Comparison of ENCODE assay signal across 20 mouse cellular contexts in the genomic region with DNA sequence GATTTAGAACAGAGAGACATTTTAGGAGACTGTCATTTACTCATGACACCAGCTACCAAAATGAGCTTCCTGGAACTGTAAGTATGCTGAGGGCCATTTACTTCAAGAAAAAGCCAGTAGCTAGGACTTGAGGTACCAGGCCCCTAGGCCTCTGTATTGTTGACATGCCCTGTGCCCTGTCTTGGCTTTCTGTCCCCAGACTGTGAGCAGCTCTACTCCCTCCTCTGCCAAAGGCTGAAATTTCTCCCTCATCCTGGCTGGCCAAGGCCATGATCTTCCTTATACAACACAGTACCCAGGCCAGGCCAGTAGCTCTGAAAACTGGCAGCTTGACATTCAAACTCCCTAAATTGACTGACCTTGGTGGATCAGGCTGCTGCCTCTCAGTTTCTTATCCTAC. TPM values are rescaled to one million over a fixed set of nuclear protein-coding genes. Genes with fewer than 3 reads are reported as not detected.
DNase-seq lines count a peak whose midpoint lies in the region; ATAC-seq and TF ChIP-seq lines count a peak whose summit lies in the region.
"Had no signal": no experiment of that assay in that cellular context is flagged by ENCODE, and none has a peak within 500 bp of the region (broad histone marks: within the 10 kb centered on the region; RNA-seq: fewer than 3 reads in every experiment).

No protein-coding gene starts in this region.

- peak overlapping the region; percentile 68 for H3K27ac ChIP-seq in gastrocnemius, adult 2 months
- no peak overlapping the region for H3K27ac ChIP-seq in midbrain, embryonic 14.5 days (replicated peaks; ENCODE audit: low read depth, low read length)
- H3K27ac ChIP-seq: embryonic facial prominence, embryonic 10.5 days; embryonic facial prominence, embryonic 12.5 days; forebrain, embryonic 13.5 days; forebrain, embryonic 15.5 days had no signal

- H3K4me1 ChIP-seq in midbrain, embryonic 14.5 days (ENCODE audit: control insufficient read depth, insufficient read depth, low read length), result no peaks in the 10 kb centered on the region
- H3K4me1 ChIP-seq: embryonic facial prominence, embryonic 10.5 days; embryonic facial prominence, embryonic 12.5 days; forebrain, embryonic 13.5 days; forebrain, embryonic 15.5 days had no signal

- H3K4me3 ChIP-seq in gastrocnemius, adult 2 months, result no peak overlapping the region
- H3K4me3 ChIP-seq in midbrain, embryonic 14.5 days (replicated peaks; ENCODE audit: low read depth, low read length), result no peak overlapping the region
- H3K4me3 ChIP-seq: embryonic facial prominence, embryonic 10.5 days; embryonic facial prominence, embryonic 12.5 days; forebrain, embryonic 13.5 days; forebrain, embryonic 15.5 days had no signal

- peak; percentile 18 for DNase-seq in adrenal gland, adult 2 months
- DNase-seq in adrenal gland, postnatal 36 days, result no peak
- DNase-seq in gastrocnemius, adult 2 months, result peak; percentile 33
- DNase-seq in gastrocnemius, postnatal 36 days, result no peak
- DNase-seq in heart, adult 11 months, result peak; percentile 71
- no peak for DNase-seq in heart, postnatal 10 days
- peak; percentile 27 for DNase-seq in skeletal muscle tissue, adult 2 months (ENCODE audit: low read depth, low spot score)
- DNase-seq in midbrain, embryonic 14.5 days, result no peak
- DNase-seq: adrenal gland, postnatal 10 days; adrenal gland, postnatal 25 days; cerebellum, adult 11-12 months; cerebellum, adult 2 months; cerebellum, adult 9-10 months; cerebellum, postnatal 10 days; cerebellum, postnatal 25 days; forebrain, postnatal 0 days had no signal

- H3K27me3 ChIP-seq in midbrain, embryonic 14.5 days (ENCODE audit: control insufficient read depth, insufficient read depth, low read length), result no peaks in the 10 kb centered on the region
- H3K27me3 ChIP-seq: embryonic facial prominence, embryonic 12.5 days; forebrain, embryonic 13.5 days; forebrain, embryonic 15.5 days had no signal

- no peak overlapping the region for H3K4me2 ChIP-seq in midbrain, embryonic 14.5 days (ENCODE audit: low read length)
- H3K4me2 ChIP-seq: embryonic facial prominence, embryonic 12.5 days; forebrain, embryonic 13.5 days; forebrain, embryonic 15.5 days had no signal

- no peak for TF ChIP-seq CTCF in gastrocnemius, adult 2 months (IDR thresholded peaks at IDR 0.05)

- no peak overlapping the region for H3K9ac ChIP-seq in midbrain, embryonic 14.5 days (replicated peaks; ENCODE audit: low read length)
- H3K9ac ChIP-seq: embryonic facial prominence, embryonic 12.5 days; forebrain, embryonic 13.5 days; forebrain, embryonic 15.5 days; forebrain, postnatal 0 days had no signal

- intact Hi-C loops in gastrocnemius, adult 2 months (cut with DNase I), result no loop called here
- intact Hi-C loops in gastrocnemius, postnatal 36 days (cut with DNase I), result no loop called here
- intact Hi-C loops in heart, postnatal 10 days (cut with DNase I), result no loop called here

- H3K9me3 ChIP-seq in midbrain, embryonic 14.5 days (ENCODE audit: control insufficient read depth, low read length), result no peaks in the 10 kb centered on the region
- H3K9me3 ChIP-seq: embryonic facial prominence, embryonic 10.5 days; embryonic facial prominence, embryonic 12.5 days; forebrain, embryonic 13.5 days; forebrain, embryonic 15.5 days had no signal

- H3K36me3 ChIP-seq in midbrain, embryonic 14.5 days (ENCODE audit: control insufficient read depth, insufficient read depth, low read length), result no peaks in the 10 kb centered on the region
- H3K36me3 ChIP-seq: embryonic facial prominence, embryonic 10.5 days; embryonic facial prominence, embryonic 12.5 days; forebrain, embryonic 15.5 days had no signal

- no peak for ATAC-seq in midbrain, embryonic 14.5 days (ENCODE audit: low FRiP score, low TSS enrichment)
- ATAC-seq: forebrain, embryonic 13.5 days; forebrain, embryonic 15.5 days; forebrain, postnatal 0 days had no signal

RNA-seq across cellular contexts. Expression of a gene that starts 53.0 kb away (rescaled TPM):
- under 1 TPM; 0.26 to 0.66 TPM for total RNA-seq in adrenal gland, adult 2 months (2021)
- polyA plus RNA-seq in adrenal gland, adult 2 months (2012; rRNA removed), result 0.33 and 0.40 TPM in 2 replicates
- total RNA-seq in adrenal gland, postnatal 36 days (2021), result 1 to 10 TPM in 1 of 2 experiments, under 1 TPM in 1; 0.49 to 2.0 TPM
- total RNA-seq in gastrocnemius, adult 2 months (2021), result not detected
- total RNA-seq in gastrocnemius, postnatal 36 days (2021), result not detected
- total RNA-seq in heart, postnatal 10 days (2021), result under 1 TPM in 1 of 2 experiments, not detected in 1; 0.14 TPM
- 0.22 and 0.31 TPM in 2 replicates for polyA plus RNA-seq in midbrain, embryonic 14.5 days (2014; fragmentation: Nextera tagmentation; extraction: Ambion mirVana)

Comparison
In these comparisons a context has a peak if more than half of its experiments do, and no peak if none do; other contexts are left out.
1. DNase-seq: peak in adrenal gland, adult 2 months (single experiment), gastrocnemius, adult 2 months (single experiment), heart, adult 11 months (single experiment) and skeletal muscle tissue, adult 2 months (single experiment); none in adrenal gland, postnatal 36 days (0 of 2), gastrocnemius, postnatal 36 days (0 of 2), heart, postnatal 10 days (0 of 2) and midbrain, embryonic 14.5 days (single experiment).